Mouse (Mus musculus): ENCODE data around the gene Ficd.
A peak's percentile ranks its signal among the peaks of the same experiment; 100 is the strongest.

Ficd gene

DNA sequence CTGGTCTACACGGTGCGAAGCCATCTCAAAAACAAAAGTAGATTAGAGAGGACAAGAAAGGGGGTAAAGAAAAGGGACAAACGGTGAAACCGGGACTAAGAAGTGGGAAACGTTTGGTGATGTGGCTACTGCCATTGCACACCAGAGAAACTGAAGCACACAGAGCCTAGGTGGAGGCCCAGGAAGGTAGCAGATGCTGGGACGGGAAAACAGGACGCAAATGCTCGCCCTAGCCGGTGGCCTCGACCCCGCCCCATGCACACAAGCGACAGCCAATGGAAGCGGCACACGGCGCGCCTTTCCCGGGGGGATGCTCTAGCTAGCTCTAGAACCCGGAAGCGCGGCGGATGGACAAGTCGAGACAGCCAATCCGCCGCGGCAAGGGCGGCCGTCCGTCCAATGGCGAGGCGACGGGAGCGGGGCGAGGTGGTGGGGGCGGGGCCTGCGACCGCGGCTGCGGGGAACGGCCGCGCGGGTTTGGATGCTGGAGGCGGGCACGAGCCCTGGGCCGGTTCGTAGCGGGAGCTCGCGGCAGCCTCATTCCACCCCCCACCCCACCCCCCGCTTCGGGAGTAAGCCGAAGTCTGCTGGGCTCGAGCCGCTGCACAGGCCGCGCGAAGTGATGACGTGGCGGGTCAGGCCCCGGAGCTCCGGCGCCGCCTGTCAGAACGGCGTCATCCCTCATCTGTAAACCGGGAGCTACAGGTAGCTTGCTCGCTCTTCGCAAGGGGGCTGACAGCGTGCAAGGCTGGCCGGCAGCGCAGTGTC, at the start of gene Ficd:
Gene Ficd, plus strand, starts transcription at position 459 of the 768 bp plus-strand sequence.
- DNase-seq (ENCODE audit: low spot score in 2 of 2), result peak; percentile 84 to 90

DNA sequence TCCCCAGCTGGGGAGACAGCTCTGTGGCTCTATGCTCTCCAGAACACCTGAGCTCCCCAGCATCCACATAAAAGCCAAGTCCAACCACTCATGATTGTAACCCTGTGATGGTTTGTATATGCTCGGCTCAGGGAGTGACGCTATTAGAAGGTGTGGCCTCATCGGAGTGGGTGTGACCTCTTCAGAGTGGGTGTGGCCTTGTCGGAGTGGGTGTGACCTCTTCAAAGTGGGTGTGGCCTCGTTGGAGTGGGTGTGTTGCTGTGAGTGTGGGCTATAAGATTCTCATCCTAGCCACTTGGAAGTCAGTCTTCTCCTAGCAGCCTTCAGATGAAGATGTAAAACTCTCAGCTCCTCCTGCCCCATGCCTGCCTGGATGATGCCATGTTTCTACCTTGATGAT, 48.1 kb upstream of the Ficd start:
- DNase-seq (ENCODE audit: low spot score in 2 of 2), result no peak

- DNase-seq (ENCODE audit: low spot score in 2 of 2), result no peak
Measured at GRCm38 (mm10) chr5:113690069-113690548, 45.5 kb upstream of the Ficd start.

DNA sequence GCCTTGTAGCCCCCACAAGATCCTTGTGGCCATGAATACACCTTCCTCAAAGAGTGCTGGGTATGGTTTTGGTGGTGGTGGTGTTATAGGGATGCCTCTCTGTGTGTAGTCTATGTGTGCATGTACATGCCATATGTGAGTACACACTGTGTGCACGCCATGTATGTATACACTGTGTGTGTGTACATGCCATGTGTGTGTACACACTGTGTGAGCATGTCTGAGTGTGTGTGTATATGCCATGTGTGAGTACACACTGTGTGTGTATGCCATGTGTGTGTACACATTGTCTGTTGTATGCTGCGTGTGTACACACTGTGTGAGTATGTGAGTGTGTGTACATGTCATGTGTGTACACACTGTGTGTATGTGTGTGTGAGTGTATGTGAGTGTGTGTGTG, 44.7 kb upstream of the Ficd start:
- DNase-seq (ENCODE audit: low spot score in 2 of 2), result no peak

GRCm38 (mm10) chr5:113693196-113693755, 42.3 kb upstream of the Ficd start:
- no peak for DNase-seq (ENCODE audit: low spot score in 2 of 2)

- DNase-seq (ENCODE audit: low spot score in 2 of 2), result no peak
Measured at GRCm38 (mm10) chr5:113694000-113694399, 41.6 kb upstream of the Ficd start.

GRCm38 (mm10) chr5:113694415-113694814, 41.2 kb upstream of the Ficd start:
- no peak for DNase-seq (ENCODE audit: low spot score in 2 of 2)

DNA sequence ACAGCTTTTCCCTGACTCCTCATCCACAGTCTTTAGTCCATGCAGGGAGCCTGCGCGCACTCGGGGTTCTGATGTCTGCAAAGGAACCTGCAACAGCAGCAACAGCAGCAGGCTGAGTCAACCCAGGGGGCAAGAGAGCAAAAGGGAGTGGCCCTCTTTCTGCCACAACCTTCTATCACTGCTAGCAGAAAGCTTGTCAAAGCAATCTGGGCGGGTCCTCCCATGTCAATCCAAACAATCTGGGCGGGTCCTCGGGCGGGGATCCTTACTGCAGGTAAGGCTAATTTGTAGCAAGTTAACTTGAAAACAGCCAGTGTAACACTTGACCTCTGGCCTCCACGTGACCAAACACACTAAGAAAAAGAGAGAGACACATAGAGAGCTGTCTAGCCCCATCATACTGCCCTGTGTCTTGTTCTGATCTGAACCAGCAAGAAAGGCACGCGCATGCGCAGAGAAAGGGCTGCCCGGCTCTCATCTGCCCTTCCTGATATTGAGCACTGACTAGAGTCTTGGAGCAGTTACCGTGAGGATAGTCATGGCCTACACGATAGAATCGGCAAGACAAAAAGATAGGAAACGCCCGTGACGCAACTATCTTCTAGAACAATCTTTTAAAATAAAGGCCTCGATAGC, 35.1 kb upstream of the Ficd start:
- no peak for DNase-seq (ENCODE audit: low spot score in 2 of 2)

- DNase-seq (ENCODE audit: low spot score in 2 of 2), result no peak
Measured at GRCm38 (mm10) chr5:113703803-113704585, 31.6 kb upstream of the Ficd start.

DNA sequence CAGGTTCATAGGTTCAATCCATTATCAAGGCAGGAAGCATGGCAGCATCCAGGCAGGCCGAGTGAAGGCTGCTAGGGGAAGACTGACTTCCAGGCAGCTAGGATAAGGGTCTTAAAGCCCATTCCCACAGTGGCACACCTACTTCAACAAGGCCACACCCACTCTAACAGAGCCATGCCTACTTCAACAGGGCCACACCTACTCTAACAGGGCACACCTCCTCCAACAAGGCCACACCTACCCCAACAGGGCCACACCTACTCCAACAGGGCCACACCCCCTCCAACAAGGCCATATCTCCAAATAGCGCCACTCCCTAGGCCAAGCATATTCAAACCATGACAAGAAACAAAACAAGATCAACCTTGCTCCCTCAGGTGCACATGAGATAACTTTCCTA, 22.7 kb upstream of the Ficd start:
- no peak for DNase-seq (ENCODE audit: low spot score in 2 of 2)

DNA sequence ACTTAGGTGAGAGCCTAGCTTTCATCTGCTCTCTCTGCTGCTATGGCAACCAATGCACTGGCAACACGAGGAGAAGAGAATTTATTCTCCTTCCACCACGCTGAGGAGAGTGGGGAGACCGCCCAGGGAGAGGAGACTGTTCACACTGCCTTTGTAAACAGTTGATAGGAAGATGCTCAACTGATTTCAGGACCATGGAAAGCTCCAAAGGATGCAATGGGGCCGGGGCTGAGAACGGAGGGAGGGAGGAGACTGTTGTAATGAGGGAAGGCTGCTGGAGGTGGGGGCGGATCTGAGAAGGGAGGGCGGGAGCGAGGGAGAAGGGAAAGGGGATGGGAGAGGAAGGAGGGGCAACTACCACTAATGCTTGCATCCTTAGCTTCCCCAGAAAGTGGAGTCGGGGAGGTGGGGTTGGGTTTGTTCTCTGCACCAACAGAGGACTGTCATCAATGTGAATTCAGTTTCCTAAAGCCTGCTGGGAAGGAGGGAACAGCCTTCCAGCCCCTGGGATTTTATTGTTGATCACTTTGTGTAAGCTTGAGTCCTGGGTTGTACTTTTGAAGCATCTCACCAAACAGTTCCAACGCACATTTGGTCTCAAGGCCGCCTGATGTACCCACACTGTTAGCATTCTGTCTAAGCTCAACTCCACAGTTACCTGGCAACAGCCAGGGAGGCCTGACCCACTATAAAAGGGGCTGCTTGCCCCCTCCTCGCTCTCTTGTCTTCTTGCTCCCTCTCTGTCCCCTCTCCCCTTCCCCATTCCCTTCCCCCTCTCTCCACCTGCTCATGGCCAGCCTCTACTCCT, 18.8 kb upstream of the Ficd start:
- DNase-seq (ENCODE audit: low spot score in 2 of 2), result no peak

DNA sequence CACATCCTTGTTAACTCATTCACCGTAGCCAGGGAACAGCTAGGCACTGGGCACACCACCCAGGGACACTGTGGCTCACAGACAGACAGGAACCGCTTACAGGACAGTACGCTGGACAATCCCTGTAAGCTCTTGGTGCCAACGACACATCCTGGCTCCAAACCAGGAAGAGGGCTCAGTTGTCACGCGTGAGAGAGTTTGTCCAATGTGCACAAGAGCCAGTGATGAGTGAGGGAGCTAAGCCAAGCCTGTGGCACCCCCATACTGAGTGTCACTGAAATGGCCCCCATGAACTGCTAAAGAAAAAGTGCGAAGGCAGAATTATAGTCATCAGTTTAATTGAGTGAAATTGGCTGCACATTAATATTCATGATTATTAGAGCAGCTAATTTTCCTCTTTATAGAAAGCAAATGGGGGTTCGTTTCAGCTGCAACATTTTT, 16.4 kb upstream of the Ficd start:
- no peak for DNase-seq (ENCODE audit: low spot score in 2 of 2)

DNA sequence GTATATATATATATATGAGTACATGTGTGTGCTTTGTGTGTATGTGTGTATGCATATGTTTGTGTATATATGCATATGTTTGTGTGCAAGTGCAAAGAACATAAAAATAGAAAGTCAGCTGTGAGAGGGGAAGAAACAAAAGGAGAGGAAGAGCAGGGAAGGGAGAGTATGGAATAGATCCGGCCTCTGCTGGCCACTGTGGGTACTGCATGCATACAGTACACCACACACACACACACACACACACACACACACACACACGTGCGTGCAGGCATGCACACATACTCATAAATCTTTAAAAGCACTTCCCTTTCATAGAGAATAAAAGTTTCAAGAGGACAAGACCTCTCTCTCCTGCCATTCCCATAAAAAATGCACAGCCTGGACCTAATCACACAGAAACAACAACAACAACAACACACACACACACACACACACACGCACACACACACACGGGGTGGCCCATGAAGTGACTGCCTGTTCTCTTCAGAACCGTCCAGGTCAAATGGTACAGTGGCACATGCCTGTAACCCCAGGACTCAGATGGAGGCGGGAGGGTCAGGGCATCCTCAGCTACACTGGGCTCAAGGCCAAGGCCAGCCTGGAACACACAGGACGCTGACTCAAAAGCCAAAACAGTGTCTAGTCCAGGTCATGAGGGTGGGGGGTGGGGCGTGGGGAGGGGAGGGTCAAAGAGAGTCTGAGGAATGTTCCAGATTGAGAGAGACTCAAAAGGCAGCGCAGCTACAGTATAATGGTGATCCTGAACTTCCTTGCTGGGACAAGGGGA, 13.2 kb upstream of the Ficd start:
- DNase-seq (ENCODE audit: low spot score in 2 of 2), result no peak

DNA sequence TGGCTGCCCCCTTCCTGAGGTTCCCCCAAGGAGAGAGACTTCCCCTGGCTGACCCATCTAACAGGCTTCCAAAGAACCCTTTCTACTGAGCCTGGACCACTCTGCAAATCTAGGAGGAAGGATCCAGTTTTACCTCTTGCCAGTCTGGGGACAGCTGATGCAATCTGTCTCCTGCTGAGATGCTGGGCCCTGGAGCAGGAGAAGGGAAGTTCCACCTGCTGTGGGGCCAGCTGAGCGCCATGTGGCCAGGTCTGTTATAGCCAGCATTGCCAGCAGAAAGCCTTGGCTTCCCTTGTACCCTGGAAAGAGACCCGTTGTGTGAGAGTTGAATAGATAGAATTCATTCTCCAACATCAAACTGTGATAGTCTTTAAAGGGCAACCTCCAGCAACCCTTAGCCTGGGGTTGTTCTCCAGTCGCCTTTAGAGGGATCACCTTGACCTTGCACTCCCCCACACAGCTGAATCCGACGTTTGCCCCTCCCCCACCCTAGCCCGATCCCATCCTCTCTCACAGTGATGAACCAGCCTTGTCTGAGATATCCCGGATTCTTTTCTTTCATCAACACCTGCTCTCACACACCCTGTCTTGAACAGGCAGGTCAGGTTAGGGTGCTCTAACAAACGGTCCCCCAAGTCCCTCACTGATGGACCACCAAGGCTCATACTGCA, 11.9 kb upstream of the Ficd start:
- DNase-seq (ENCODE audit: low spot score in 2 of 2), result no peak

GRCm38 (mm10) chr5:113724446-113724845, 11.2 kb upstream of the Ficd start, which contains the start of gene 1700069L16Rik:
Gene 1700069L16Rik, minus strand, starts transcription at chr5:113724772.
- peak; percentile 71 to 78 for DNase-seq (ENCODE audit: low spot score in 2 of 2)

DNA sequence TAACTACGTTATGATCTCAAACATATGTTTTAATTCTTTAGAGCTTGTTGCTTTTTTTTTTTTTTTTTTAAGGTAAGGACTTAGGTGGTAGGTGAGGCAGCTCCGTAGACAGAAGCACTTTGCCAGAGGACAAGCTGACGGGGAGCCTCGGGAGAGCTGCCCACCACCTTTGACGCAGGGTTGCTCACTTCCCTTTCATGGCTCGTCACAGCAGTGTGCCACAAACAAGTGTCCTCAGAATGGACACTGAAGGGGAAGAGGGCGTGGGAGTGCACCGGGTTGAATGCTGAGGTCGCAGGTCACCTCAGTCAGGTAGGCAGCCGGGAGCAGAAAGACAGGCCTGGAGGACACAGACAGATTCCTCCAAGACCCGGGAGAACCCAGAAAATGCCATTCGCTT, 10.2 kb upstream of the Ficd start:
- DNase-seq (ENCODE audit: low spot score in 2 of 2), result no peak

DNA sequence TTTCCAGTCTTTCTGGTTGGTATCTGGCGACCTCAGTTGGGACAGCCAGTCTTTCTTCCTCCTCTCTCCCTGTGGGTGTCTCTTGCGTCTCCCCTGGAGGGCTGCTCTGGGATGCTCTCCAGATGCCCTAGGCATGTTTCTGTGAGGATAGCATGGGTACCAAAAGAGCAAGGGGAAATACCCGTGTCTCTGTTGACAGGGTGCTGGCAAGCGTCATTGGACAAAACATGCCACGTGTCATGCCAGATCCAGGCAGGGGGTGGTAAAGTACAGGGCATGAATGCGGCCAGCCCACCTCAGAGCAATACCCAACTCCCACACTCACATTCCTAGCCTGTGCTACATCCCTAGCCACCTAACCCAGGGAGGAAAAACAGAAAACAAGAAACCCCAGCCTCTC, 9.0 kb upstream of the Ficd start:
- no peak for DNase-seq (ENCODE audit: low spot score in 2 of 2)

DNA sequence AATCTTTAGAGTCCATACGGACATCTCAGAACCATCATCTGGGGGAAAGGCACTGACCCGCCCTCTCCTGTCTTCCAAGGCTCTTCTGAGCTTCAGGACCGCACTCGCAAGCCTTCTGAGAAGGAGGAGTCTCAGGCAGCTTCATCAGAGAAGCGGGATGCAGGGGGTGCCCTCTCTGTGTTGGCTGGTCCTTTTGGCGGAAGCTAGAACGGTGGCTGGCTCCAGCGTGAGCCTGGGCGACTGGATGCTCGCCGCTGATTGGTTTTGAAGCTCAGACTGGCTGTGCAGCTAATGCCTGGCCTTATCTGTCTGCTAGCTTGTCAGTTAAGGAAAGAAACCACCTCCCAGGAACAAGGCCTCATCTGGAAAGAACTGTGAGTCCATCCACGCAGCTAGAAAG, 8.4 kb upstream of the Ficd start:
- DNase-seq (ENCODE audit: low spot score in 2 of 2), result no peak

DNA sequence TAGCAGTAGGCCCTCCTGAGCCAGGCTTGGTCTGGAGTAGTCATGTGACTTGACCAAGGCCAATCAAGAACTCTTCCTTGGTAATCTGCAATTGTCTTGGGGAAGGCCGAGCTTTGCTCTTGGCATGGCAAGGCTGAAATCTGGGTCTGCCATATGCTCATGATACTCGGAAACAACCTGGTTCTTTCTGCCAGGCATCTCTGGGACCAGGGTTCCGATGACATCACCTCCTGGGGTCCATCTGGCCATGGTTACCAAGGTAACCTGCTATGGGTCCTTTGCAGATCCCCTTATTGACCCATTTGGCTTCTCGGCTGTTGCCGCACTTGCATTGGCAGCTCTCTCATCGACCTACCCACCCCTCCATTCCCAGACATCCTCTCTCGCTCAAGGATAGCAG, 7.6 kb upstream of the Ficd start:
- no peak for DNase-seq (ENCODE audit: low spot score in 2 of 2)

DNA sequence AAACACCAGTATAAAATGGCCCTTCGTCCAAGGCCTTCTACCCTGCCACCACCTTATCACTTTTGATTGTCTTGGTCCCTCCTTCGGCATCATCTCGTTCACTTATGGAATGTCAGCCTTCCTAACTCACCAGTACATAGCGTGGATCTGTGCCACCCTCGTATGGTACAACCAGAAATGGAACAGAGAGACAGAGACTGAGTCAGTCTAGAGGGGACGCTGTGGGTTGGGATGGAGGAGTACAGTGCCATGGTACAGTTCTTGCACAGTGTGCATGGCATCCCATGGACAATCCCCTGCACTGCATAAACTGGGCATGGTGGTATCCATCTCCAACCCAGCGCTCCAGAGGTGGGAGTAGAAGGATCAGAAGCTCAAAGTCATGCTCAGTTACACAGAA, 6.9 kb upstream of the Ficd start:
- no peak for DNase-seq (ENCODE audit: low spot score in 2 of 2)
